Mouse (Mus musculus): ENCODE measurements around the gene Clip4. TPM values are rescaled to one million over a fixed set of nuclear protein-coding genes. Genes with fewer than 3 reads are reported as not detected.
A peak's percentile ranks its signal among the peaks of the same experiment; 100 is the strongest.

The Clip4 gene
- polyA plus RNA-seq, 1 experiment from 2014 or later: 5.3 TPM

DNA sequence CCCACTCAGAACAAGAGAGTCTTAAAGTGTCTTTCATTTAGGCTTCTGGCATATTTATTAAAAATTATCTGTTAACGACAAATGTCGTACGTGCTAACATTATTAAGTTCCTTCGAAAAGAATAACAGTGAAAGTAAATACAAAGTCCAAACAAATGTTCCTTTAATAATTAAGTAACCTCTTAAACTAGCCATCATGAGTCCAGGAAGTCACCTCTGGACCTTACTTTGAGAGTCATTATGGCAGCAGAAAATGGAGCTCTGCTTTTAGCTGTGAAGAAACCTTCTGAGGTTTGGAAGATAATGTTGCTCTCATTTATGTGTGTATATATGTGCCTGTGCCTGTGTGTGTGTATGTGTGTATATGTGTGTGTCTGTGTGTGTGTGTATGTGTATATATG is 35.6 kb downstream of the Clip4 start:
- Histone ChIP-seq H3K4me2 (no peak overlapping the region), H3K27me3 (ENCODE audit: control insufficient read depth, insufficient read depth, low read length) (no peaks in the 10 kb centered on the region), H3K9me3 (ENCODE audit: control insufficient read depth, low read length) (no peaks in the 10 kb centered on the region), H3K36me3 (ENCODE audit: control insufficient read depth, insufficient read depth, low read length) (peaks cover 2% of the 10 kb centered on the region; the same call in 1 of the 2 replicates), H3K9ac (ENCODE audit: low read length) (no peak overlapping the region), H3K4me3 (ENCODE audit: low read depth, low read length) (no peak overlapping the region), H3K27ac (ENCODE audit: low read depth, low read length) (no peak overlapping the region), H3K4me1 (ENCODE audit: control insufficient read depth, insufficient read depth, low read length) (no peaks in the 10 kb centered on the region)
- ATAC-seq (ENCODE audit: low FRiP score) (no peak), DNase-seq (ENCODE audit: low spot score, missing footprints) (no peak)
- 94% methylated on average over 4 of the region's 4 CpGs for whole genome bisulfite sequencing

- no peaks in the 10 kb centered on the region for H3K27me3 ChIP-seq (ENCODE audit: control insufficient read depth, insufficient read depth, low read length)
- 81% methylated on average over 8 of the region's 8 CpGs for WGBS
- H3K4me1 ChIP-seq (ENCODE audit: control insufficient read depth, insufficient read depth, low read length): no peaks in the 10 kb centered on the region
- no peak overlapping the region for H3K27ac ChIP-seq (ENCODE audit: low read depth, low read length)
- no peaks in the 10 kb centered on the region for H3K9me3 ChIP-seq (ENCODE audit: control insufficient read depth, low read length)
- no peaks in the 10 kb centered on the region; the same call in 1 of the 2 replicates for H3K36me3 ChIP-seq (ENCODE audit: control insufficient read depth, insufficient read depth, low read length)
- DNase-seq (ENCODE audit: low spot score, missing footprints): no peak
- H3K4me2 ChIP-seq: no peak overlapping the region
- no peak overlapping the region for H3K9ac ChIP-seq (ENCODE audit: low read length)
- ATAC-seq (ENCODE audit: low FRiP score): no peak
- H3K4me3 ChIP-seq (ENCODE audit: low read depth, low read length): no peak overlapping the region
These were observed 42.8 kb downstream of the Clip4 start for GRCm38 (mm10) chr17:71811070-71811469.

DNA sequence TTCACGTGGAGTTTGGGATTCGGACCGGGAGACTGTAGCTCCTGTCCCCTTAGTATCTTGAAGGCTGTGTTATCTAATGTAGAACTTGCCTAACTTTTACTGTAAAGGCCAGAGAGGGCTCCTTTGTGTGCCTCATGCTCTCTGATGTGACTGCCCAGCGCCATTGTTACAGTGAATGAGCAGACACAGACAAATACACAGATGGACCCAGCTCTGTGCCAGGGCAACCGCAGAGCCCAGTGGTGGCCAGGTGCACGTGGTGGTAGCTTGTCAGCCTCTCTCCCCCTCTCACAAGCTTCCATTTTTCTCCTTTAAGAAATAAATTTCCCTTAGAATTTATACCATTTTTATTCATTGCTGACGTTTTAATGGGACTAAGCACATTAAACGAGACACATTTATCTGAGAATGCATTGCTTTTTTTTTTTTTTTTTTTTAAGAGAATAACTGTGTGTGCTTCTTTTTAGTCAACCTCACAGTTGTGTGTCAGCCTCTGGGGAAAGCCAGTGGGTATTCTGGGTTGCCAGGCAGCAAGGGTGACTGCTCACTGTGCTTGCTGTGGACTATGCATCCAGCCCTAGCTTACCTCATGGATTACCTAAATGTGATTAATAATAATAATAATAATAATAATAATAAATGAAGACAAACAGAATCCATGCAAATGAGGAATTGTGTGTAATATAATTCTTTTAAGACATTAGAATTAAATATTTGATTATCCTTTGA is 48.0 kb downstream of the Clip4 start:
- no peaks in the 10 kb centered on the region for H3K36me3 ChIP-seq (ENCODE audit: control insufficient read depth, insufficient read depth, low read length)
- H3K27me3 ChIP-seq (ENCODE audit: control insufficient read depth, insufficient read depth, low read length): no peaks in the 10 kb centered on the region
- H3K4me1 ChIP-seq (ENCODE audit: control insufficient read depth, insufficient read depth, low read length): no peaks in the 10 kb centered on the region
- 89% methylated on average over 8 of the region's 8 CpGs for WGBS
- DNase-seq (ENCODE audit: low spot score, missing footprints) (no peak), ATAC-seq (ENCODE audit: low FRiP score) (no peak)
- H3K4me2 ChIP-seq: no peak overlapping the region
- no peaks in the 10 kb centered on the region for H3K9me3 ChIP-seq (ENCODE audit: control insufficient read depth, low read length)
- H3K27ac ChIP-seq (ENCODE audit: low read depth, low read length): no peak overlapping the region
- no peak overlapping the region for H3K9ac ChIP-seq (ENCODE audit: low read length)
- H3K4me3 ChIP-seq (ENCODE audit: low read depth, low read length): no peak overlapping the region

DNA sequence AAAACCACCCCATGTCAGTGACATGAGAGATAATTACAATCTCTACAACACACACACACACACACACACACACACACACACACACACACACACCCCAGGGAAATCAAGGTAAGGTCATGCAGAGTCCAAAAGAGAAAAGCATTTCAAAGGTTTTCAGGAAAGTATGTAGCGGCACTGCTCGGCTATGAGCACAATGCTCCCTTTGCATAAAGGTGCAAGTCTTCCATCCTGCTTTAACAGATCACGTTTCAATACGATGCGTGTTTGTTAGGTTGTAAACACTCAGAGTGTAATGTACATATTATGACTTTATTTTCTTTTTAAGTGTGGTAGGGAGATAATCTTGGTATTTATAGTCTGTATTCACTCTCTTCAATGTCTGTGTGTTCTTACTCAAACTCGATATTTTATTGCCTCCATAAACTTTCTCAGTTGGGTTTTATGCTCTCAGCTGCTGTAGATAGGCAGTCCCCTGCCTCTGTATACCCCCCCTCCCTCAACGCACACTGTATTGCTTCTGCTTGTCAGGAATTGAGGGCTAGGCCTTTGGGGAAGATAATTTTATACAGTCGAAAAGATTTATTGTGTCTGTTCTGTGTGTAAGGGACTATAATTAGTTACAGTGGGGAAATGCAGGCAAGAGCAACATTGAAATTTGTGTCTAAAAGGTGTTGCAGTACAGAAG is 55.5 kb downstream of the Clip4 start:
- H3K9ac ChIP-seq (ENCODE audit: low read length): no peak overlapping the region

DNA sequence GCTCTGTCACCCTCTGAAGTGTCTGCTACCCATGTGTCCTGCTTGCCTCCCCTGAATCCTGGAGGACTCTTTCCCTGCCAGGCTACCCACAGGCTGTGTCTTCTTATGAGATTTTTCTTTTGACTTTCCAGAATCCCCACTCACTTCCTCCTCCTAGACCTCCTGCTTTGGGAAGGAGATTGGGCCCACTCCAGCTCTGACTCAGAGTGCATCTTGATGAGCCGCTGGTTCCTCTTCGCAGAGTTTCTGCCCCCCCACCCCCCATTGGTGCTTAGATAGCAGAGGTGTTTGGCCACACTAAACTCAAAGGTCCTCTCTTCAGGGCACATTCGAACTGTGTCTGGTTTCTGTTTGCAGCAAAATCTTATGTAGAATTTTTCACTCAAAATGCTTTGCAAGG is 58.3 kb downstream of the Clip4 start:
- no peaks in the 10 kb centered on the region for H3K36me3 ChIP-seq (ENCODE audit: control insufficient read depth, insufficient read depth, low read length)
- ATAC-seq (ENCODE audit: low FRiP score): no peak

More for the DNA sequence above, 55.5 kb downstream of the Clip4 start:
- WGBS: 93% methylated on average over 8 of the region's 8 CpGs
- DNase-seq (ENCODE audit: low spot score, missing footprints): no peak
- Histone ChIP-seq H3K9me3 (ENCODE audit: control insufficient read depth, low read length) (no peaks in the 10 kb centered on the region), H3K27ac (ENCODE audit: low read depth, low read length) (no peak overlapping the region), H3K4me3 (ENCODE audit: low read depth, low read length) (no peak overlapping the region), H3K4me2 (no peak overlapping the region), H3K27me3 (ENCODE audit: control insufficient read depth, insufficient read depth, low read length) (no peaks in the 10 kb centered on the region), H3K4me1 (ENCODE audit: control insufficient read depth, insufficient read depth, low read length) (no peaks in the 10 kb centered on the region), H3K36me3 (ENCODE audit: control insufficient read depth, insufficient read depth, low read length) (no peaks in the 10 kb centered on the region)
- no peak for ATAC-seq (ENCODE audit: low FRiP score)

GRCm38 (mm10) chr17:71827627-71828026 is 59.4 kb downstream of the Clip4 start:
- 77% methylated on average over 8 of the region's 8 CpGs for WGBS
- no peaks in the 10 kb centered on the region for H3K9me3 ChIP-seq (ENCODE audit: control insufficient read depth, low read length)
- H3K27ac ChIP-seq (ENCODE audit: low read depth, low read length): no peak overlapping the region
- ATAC-seq (ENCODE audit: low FRiP score) (no peak), DNase-seq (ENCODE audit: low spot score, missing footprints) (peak; percentile 85)
- no peak overlapping the region for H3K4me2 ChIP-seq
- H3K9ac ChIP-seq (ENCODE audit: low read length): no peak overlapping the region
- no peaks in the 10 kb centered on the region for H3K36me3 ChIP-seq (ENCODE audit: control insufficient read depth, insufficient read depth, low read length)
- H3K4me1 ChIP-seq (ENCODE audit: control insufficient read depth, insufficient read depth, low read length): no peaks in the 10 kb centered on the region
- no peak overlapping the region for H3K4me3 ChIP-seq (ENCODE audit: low read depth, low read length)
- no peaks in the 10 kb centered on the region for H3K27me3 ChIP-seq (ENCODE audit: control insufficient read depth, insufficient read depth, low read length)

More for the DNA sequence above, 58.3 kb downstream of the Clip4 start:
- WGBS: 79% methylated on average over 3 of the region's 3 CpGs
- no peaks in the 10 kb centered on the region for H3K27me3 ChIP-seq (ENCODE audit: control insufficient read depth, insufficient read depth, low read length)
- H3K9ac ChIP-seq (ENCODE audit: low read length): no peak overlapping the region
- no peak overlapping the region for H3K27ac ChIP-seq (ENCODE audit: low read depth, low read length)
- no peak overlapping the region for H3K4me3 ChIP-seq (ENCODE audit: low read depth, low read length)
- H3K9me3 ChIP-seq (ENCODE audit: control insufficient read depth, low read length): no peaks in the 10 kb centered on the region
- no peaks in the 10 kb centered on the region for H3K4me1 ChIP-seq (ENCODE audit: control insufficient read depth, insufficient read depth, low read length)
- peak; percentile 68 for DNase-seq (ENCODE audit: low spot score, missing footprints)
- H3K4me2 ChIP-seq: no peak overlapping the region

DNA sequence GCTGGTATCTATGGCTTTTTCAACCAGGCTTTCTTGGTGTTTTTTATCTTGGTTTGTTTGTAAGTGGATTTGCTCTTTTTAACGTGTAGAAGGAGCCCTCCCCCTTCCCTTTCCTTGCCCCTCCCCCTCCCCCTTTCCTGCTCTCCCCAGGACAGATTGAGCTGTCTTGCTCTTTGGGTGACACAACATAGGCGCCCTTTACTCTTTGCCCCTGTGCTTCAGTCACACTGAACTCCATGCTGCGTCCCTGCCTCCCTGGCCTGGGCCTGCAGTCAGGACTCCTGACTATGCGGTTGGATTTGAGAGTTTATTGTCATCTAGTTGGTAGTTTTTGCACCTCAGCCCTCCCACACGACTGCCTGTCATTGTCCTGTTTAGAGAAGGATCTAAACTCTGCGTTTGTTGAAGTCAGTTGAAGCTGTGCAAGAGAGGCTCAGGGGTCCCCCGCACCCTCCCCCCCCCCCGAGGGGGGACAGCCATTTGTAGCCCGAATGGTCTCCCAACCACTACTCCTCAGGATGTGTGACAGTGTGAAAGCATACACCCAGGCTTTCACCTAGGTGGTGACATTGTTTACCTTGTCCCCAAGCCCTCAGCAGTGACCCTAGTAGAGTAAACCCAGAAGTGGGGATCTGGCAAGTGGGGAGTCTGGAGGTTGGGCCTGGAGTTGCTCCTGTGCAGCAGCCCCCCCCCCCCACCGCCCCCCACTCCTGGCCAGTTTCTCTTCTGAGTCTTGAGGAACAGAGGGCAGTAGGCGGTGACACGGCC is 60.6 kb downstream of the Clip4 start:
- Histone ChIP-seq H3K9me3 (ENCODE audit: control insufficient read depth, low read length) (no peaks in the 10 kb centered on the region), H3K36me3 (ENCODE audit: control insufficient read depth, insufficient read depth, low read length) (no peaks in the 10 kb centered on the region), H3K27ac (ENCODE audit: low read depth, low read length) (no peak overlapping the region), H3K9ac (ENCODE audit: low read length) (no peak overlapping the region), H3K27me3 (ENCODE audit: control insufficient read depth, insufficient read depth, low read length) (no peaks in the 10 kb centered on the region), H3K4me3 (ENCODE audit: low read depth, low read length) (no peak overlapping the region), H3K4me1 (ENCODE audit: control insufficient read depth, insufficient read depth, low read length) (no peaks in the 10 kb centered on the region), H3K4me2 (no peak overlapping the region)
- WGBS: 67% methylated on average over 12 of the region's 12 CpGs
- DNase-seq (ENCODE audit: low spot score, missing footprints) (peak; percentile 65), ATAC-seq (ENCODE audit: low FRiP score) (0 out of 2 replicates have a peak, but pooled peaks have one; percentile 30)

GRCm38 (mm10) chr17:71831960-71832359 is 63.7 kb downstream of the Clip4 start:
- H3K36me3 ChIP-seq (ENCODE audit: control insufficient read depth, insufficient read depth, low read length): no peaks in the 10 kb centered on the region
- 88% methylated on average over 3 of the region's 3 CpGs for WGBS
- ATAC-seq (ENCODE audit: low FRiP score): no peak

GRCm38 (mm10) chr17:71862184-71862583 is 93.9 kb downstream of the Clip4 start:
- no peaks in the 10 kb centered on the region; the same call in 1 of the 2 replicates for H3K36me3 ChIP-seq (ENCODE audit: control insufficient read depth, insufficient read depth, low read length)
- H3K9me3 ChIP-seq (ENCODE audit: control insufficient read depth, low read length): peaks cover 3% of the 10 kb centered on the region; the same call in 1 of the 2 replicates
- no peak overlapping the region for H3K4me3 ChIP-seq (ENCODE audit: low read depth, low read length)
- no peak overlapping the region for H3K27ac ChIP-seq (ENCODE audit: low read depth, low read length)
- H3K4me1 ChIP-seq (ENCODE audit: control insufficient read depth, insufficient read depth, low read length): no peaks in the 10 kb centered on the region
- 82% methylated on average over 3 of the region's 3 CpGs for WGBS
- ATAC-seq (ENCODE audit: low FRiP score) (no peak), DNase-seq (ENCODE audit: low spot score, missing footprints) (no peak)
- H3K9ac ChIP-seq (ENCODE audit: low read length): no peak overlapping the region
- no peak overlapping the region for H3K4me2 ChIP-seq
- H3K27me3 ChIP-seq (ENCODE audit: control insufficient read depth, insufficient read depth, low read length): no peaks in the 10 kb centered on the region

More at GRCm38 (mm10) chr17:71831960-71832359, 63.7 kb downstream of the Clip4 start:
- H3K9ac ChIP-seq (ENCODE audit: low read length): no peak overlapping the region
- no peaks in the 10 kb centered on the region for H3K27me3 ChIP-seq (ENCODE audit: control insufficient read depth, insufficient read depth, low read length)
- H3K27ac ChIP-seq (ENCODE audit: low read depth, low read length): no peak overlapping the region
- H3K9me3 ChIP-seq (ENCODE audit: control insufficient read depth, low read length): no peaks in the 10 kb centered on the region
- no peak for DNase-seq (ENCODE audit: low spot score, missing footprints)
- H3K4me1 ChIP-seq (ENCODE audit: control insufficient read depth, insufficient read depth, low read length): no peaks in the 10 kb centered on the region
- no peak overlapping the region for H3K4me2 ChIP-seq
- no peak overlapping the region for H3K4me3 ChIP-seq (ENCODE audit: low read depth, low read length)

Data from midbrain, embryonic 11.5 days (tissue).